Mouse (Mus musculus): ENCODE measurements around the gene Cpne7. TPM values are rescaled to one million over a fixed set of nuclear protein-coding genes. Genes with fewer than 3 reads are reported as not detected.
"Not testable (repeated sequence)": the region's sequence is repeated elsewhere in the genome, so short reads cannot be mapped to it uniquely, and the experiment has no call there.

The Cpne7 gene
- under 1 TPM; 0.31 to 0.73 TPM for total RNA-seq (2021)
- long read RNA-seq, experiment 1: 0 reads
- long read RNA-seq, experiment 2: 0 reads

DNA sequence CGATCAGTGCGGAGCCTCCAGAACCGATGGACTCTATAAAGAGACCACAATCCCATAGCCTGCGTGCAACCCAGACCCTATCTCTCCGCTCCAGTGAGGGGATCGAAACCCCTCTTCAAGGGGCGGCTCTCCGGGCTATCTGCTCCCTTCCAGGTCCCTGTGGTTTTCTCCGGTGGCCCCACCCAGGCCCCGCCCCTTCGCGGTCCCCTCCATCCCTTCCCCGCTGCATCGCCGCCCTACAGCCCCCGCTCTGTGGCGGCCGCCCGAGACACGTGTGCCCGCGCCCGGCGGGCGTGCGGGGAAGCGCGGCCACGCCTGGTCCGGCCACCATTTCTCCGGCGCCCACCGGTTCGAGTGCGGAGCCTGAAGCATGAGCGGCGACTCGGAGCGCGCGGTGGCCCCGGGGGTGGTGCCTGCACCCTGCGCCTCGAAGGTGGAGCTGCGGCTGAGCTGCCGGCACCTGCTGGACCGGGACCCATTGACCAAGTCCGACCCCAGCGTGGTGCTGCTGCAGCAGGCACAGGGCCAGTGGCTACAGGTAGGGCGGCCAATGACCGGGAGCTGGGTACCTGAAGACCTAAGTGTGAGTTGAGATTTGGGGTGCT lies at the start of gene Cpne7:
Gene Cpne7, plus strand, starts transcription at position 248 of the 605 bp plus-strand sequence.
- DNase-seq: no peak
- intact Hi-C loops (cut with DNase I; ENCODE audit: low total_unique reads): no loop called here

DNA sequence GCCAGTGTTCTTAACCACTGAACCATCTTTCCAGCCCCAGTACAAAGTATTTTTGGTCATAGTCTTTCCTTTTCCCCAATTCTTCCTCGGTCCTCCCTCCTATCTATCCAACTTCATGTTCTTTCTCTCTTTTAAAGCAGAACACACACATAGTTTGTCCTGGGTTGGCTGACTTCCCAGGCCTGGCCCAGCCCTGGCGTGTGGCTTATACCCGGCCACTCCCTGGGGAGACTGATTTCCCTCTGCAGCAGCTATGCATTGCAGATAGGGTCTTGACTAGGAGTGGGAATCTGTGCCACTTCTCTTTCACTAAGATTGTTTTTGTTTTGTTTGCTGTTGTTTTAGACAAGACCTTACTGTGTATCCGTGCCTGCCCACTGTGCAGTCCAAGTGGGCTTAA lies 46.0 kb upstream of the Cpne7 start:
- DNase-seq: no peak
- intact Hi-C loops (cut with DNase I; ENCODE audit: low total_unique reads): no loop called here

DNA sequence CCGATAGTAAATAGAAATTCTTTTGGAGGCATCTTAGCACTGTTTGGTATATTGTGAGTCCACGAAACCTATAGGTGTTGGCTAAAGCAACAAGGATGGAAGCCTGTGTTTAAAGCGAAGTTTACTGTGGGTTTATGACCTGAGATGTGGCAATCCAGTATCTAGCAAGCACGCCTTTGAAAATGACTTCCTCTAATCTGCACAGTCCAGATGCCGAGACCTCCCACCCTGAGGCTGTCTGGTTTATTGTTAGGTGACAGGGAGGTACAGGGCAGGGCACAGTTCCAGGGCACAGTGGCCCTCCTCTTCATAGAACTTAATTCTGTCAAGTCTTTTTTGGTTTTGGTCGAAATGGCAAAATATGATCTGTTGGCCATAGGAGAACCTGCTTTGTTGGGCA lies 40.0 kb upstream of the Cpne7 start:
- intact Hi-C loops (cut with DNase I; ENCODE audit: low total_unique reads): no loop called here
- DNase-seq: no peak

DNA sequence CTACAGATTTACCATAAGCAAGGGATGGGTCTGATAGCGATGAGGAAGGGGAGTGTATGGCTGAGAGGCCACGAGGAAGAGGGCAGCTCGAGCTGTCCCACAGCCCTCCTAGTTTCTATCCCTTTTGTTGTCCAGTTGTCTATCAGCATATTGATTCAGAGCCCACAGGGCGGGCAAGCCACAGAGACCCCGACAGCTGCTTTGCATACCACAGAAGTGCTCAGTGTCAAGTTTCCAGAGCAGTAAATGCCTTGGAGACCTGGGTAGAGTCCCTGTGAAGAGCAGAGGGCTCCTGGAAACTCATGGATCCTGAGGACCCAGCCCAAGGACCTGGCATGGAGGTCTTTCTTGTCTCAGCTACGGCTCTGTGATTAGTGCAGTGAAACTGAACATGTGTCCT lies 34.2 kb upstream of the Cpne7 start:
- DNase-seq: no peak
- intact Hi-C loops (cut with DNase I; ENCODE audit: low total_unique reads): no loop called here

DNA sequence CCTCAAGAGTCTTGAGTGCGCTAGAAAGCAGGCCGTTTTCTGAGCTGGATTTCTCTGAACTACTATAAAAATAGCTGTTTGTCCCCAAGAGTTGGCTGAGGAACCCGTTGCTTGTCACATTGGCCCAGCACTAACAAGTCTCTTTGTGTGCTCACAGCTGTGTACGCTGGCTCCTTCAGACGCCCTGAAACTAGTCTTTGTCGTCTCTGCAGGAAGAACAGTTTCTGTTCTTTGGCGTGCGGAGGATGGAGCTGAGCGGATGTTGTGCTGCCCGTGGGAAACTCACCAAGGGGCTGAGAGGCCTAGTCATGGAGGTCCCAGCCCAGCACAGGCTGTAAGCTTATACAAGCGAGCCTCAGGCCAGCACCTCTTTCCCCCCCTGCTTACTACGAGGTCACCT lies 33.6 kb upstream of the Cpne7 start:
- DNase-seq: no peak
- intact Hi-C loops (cut with DNase I; ENCODE audit: low total_unique reads): no loop called here

DNA sequence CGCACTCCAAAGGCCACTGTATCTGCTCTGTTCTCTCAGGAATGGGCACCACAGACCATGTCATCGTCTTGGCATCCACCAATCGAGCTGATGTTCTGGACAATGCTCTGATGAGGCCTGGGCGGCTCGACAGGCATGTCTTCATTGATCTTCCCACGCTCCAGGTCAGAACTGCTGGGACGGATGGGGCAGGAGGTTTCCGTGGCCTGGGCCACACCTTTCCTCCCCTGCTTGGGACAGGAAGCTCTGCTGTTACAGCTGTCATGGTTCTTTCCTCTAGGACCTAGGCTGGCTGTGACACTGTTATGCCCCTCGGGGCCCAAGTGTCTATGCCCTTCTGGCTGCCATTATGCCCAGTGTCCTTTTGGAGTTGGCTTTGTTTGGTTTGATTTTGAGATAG lies 29.9 kb upstream of the Cpne7 start:
- intact Hi-C loops (cut with DNase I; ENCODE audit: low total_unique reads): no loop called here
- DNase-seq: no peak

DNA sequence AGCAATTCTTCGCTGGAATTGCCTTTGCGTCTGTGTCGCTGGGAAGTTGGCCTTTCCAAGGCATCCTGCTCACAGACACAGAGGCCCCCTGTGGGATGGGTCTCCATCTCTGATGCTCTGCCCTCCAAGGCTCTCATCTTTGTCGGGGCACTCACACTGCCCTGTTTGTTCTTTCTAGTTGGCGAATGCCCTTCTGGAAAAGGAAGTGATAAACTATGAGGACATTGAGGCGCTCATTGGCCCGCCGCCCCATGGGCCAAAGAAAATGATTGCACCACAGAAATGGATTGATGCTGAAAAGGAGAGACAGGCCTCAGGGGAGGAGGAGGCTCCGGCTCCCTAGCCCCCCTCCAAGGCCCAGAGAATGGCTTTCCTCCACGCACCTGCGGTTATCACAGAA lies 20.0 kb upstream of the Cpne7 start:
- intact Hi-C loops (cut with DNase I; ENCODE audit: low total_unique reads): no loop called here
- no peak for DNase-seq

DNA sequence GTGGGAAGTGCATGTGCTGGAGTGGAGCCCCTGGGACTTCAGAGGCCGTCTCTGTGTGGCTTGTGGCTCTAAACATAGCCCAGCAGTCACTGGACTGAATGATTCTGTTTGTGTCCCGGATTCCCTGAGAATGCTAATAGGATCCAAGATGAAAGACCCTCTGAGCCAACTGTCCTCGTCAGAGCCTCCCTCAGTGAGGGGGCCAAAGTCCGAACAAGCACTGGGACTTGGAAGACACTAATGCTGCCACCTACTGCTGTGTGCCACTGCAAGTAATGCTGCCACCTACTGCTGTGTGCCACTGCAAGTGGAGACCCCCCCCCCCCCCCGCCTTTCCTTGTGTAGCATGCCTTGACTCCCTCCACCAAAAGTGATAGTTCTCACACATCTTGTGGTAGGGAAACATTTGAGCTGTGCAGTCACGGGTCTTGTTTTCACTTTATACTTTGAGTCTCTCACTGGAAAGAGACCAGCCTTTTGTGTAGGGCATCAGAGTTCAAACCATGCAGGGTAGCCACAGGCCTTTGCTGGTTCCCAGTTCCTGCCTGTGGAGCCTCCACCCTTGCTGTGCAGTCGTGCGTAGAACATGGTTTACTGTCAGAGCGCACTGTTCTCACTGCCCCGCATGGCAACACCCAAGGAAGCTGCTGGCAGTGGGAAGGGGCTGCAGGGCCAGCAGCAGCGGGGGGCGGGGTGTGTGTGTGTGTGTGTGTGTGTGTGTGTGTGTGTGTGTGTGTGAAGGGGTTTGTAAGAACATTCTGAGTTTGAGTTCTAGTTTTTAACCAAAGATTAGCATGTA lies 19.2 kb upstream of the Cpne7 start:
- DNase-seq: no peak
- intact Hi-C loops (cut with DNase I; ENCODE audit: low total_unique reads): no loop called here

DNA sequence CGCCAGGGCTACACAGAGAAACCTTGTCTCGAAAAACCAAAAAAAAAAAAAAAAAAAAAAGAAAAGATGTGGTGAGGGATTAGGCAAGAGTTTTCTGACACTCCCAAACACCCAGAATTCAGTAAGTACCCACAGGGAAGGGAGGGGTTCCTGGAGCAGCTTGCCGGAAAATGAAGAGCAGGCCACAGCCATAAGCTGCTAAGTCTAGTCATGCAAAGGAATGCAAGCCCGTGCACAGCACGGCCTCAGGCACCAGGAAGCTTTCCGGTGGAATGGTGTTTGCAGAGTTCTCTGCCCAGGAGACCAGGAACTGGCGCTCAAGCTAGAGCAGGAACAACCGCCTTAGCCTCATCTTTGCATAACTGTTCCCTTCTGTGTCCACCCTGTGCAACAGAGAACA lies 16.9 kb upstream of the Cpne7 start:
- intact Hi-C loops (cut with DNase I; ENCODE audit: low total_unique reads): no loop called here
- DNase-seq: no peak

DNA sequence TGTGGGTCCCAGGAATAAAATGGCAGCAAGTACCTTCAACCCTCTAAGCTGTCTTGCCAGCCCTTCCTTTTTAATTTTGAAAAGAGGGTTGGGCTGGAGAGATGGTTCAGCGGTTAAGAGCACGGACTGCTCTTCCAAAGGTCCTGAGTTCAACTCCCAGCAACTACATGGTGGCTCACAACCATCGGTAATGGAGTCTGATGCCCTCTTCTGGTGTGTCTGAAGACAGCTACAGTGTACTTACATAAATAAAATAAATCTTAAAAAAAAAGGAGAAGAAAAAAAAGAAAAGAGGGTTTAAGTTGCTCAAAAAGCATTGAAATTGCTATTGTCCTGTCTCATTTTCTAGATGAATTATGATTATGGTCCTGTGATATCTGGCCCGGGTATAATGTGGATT lies 15.9 kb upstream of the Cpne7 start:
- intact Hi-C loops (cut with DNase I; ENCODE audit: low total_unique reads): no loop called here
- no peak for DNase-seq

DNA sequence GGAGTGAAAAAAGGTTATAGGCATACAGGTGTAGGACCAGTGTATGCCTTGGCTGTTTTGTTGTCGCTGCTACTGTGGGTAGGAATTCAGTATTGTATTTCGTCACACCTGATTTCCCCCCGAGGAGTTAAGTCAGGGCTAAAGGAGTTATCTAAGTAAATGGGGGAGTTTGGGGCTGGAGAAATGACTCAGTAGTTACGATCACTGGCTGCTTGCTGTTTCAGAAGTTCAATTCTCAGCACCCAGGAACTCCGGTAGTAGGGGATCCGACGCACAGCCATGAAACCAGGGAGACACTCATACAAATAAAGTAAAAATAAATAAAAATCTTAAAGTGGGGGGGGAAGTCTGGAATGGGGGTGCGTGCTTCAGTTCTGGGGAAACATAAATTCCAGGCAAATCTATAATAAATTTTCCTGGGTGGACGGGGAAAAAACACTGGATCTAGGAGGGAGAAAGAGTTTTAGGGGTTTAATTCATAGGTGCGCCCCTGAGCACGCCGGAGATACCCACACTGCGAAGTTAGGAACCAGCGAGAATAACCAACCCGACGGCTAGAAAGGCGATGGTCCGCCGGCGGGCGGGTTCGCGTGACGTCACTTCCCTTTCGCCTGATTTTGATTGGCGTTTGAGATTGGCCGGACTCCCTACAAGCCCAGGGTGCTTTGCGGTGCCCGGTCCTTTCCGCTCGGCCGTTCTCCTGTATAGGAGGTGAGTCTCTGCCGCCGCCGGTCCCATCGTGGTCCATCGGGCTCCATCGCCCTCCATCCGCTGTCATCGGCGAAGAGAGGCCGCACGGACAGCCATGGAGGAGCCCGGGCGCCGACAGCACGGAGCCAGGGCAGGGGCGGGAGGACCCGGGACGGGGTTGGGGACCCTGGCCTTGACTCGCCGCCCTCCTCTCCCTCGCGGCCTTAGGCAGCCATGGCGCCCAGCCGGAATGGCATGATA lies 15.2 kb upstream of the Cpne7 start, which contains the start of gene Rpl13:
Gene Rpl13, plus strand, starts transcription at position 616 of the 951 bp plus-strand sequence.
- intact Hi-C loops (cut with DNase I; ENCODE audit: low total_unique reads): no loop called here
- peak; percentile 97 for DNase-seq

DNA sequence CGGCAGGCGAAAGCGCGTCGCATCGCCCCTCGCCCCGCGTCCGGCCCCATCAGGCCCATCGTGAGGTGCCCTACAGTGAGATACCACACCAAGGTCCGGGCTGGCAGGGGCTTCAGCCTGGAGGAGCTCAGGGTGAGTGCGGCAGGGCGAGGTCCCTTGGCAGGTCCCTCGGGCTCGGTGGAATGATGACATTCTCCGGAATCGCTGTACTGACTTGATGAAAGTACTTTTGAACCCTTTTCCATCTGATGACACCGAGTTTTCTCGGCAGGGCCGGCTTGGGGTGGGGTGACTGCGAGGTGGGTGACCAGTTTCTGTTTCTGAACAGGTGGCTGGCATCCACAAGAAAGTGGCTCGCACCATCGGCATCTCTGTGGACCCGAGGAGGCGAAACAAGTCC lies 14.3 kb upstream of the Cpne7 start:
- intact Hi-C loops (cut with DNase I; ENCODE audit: low total_unique reads); DNase-seq: not testable (repeated sequence)

DNA sequence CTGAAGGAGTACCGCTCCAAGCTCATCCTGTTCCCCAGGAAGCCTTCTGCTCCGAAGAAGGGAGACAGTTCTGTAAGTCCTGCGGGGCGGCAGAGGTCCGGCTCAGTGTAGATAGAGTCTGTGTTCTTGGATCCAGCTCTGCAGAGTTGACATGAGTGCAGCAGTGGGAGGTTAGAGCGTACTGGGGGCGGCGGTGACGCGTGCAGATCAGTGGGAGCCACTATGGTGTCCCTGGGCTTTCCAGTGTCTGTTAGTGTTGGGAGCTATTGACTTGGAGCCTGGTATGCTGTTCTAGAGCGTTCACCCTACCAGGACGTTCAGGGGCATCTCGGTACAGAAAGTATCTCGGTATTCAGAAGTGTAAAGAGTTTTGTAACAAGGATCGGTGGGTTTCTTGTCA lies 13.9 kb upstream of the Cpne7 start:
- intact Hi-C loops (cut with DNase I; ENCODE audit: low total_unique reads): no loop called here
- DNase-seq: no peak

DNA sequence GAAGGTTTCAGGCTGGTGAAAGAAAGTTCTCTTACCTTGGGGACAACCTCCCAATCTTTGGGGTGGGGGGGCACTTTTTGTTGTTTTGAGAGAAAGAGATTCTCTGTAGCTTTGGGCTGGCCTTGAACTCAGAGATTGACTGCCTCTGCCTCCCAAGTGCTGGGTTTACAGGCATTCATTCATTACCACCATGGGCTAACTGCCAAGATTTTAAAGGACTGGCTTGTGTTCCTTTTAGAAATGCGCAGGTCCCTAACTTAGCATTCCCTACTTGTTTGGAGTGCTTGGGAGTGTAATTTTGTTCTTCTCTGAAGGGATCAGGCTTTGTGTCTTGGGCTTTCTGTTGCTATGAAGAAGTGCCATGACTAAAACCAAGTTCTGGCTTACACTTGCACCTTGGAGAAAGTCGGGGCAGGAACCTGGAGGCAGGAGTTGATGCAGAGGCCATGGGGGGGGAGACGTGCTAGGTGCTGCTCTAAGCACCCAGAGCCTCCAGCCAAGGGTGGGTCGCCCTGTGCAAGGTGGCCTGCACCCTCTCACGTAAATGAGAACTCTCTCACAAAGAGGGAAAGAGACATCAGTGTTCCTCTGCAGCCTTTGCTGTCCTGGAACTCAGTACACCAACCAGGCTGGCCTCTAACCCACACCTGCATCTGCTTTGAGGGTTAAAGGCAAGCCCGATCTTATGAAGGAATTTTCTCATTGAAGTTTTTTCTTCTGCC lies 13.0 kb upstream of the Cpne7 start:
- intact Hi-C loops (cut with DNase I; ENCODE audit: low total_unique reads): no loop called here
- DNase-seq: no peak

DNA sequence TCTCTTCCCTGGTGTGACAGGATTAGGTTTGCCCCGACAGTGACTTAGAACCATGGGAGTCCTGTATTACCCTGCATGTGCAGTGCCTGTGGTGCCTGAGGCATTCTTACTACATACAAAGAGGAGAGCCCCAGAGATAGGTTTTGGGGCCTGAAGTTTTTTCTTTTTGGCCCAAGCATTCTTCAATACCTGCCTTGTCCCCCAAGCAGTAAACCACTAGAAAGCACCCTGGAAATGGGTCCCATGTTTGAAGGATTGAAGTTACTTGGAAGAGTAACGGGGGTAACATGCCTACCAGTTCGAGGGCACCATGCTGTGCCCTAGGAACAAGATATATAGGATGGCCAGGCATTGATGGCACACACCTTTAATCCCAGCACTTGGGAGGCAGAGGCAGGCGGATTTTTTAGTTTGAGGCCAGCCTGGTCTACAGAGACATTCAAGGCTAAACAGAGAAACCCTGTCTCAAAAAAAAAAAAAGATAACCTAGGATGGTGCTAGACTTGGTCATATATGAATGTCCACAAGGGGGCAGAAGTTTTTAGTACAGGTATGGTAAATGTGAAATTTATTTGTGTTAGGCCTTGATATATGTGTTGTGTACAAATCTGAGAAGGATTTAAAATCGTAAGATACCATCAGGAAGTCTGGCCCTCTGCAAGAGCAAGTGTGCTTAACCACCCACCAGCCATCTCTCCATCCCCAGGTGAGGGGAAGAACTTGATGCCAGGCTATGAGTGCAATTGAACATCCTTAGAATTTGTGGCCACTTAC lies 11.4 kb upstream of the Cpne7 start:
- intact Hi-C loops (cut with DNase I; ENCODE audit: low total_unique reads): loop anchor here (5.0 kb wide), 1 partner anchor 97 kb away; no protein-coding TSS in a partner anchor
- no peak for DNase-seq

DNA sequence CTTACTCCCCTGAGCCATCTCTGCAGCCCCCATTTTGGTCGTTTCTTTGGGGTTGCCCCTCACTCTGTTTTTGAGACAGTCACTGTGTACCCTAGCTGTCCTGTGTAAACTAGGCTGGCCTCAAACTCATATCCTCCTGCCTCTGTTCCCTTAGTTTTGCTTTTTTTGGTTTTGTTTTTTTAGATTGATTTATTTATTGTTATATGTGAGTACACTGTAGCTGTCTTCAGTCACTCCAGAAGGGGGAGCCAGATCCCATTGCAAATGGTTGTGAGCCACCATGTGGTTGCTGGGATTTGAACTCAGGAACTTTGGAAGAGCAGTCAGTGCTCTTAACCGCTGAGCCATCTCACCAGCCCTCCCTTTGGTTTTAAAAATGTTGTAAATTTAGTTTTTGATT lies 10.6 kb upstream of the Cpne7 start:
- DNase-seq: no peak
- intact Hi-C loops (cut with DNase I; ENCODE audit: low total_unique reads): loop anchor here (5.0 kb wide), 1 partner anchor 96 kb away; no protein-coding TSS in a partner anchor

DNA sequence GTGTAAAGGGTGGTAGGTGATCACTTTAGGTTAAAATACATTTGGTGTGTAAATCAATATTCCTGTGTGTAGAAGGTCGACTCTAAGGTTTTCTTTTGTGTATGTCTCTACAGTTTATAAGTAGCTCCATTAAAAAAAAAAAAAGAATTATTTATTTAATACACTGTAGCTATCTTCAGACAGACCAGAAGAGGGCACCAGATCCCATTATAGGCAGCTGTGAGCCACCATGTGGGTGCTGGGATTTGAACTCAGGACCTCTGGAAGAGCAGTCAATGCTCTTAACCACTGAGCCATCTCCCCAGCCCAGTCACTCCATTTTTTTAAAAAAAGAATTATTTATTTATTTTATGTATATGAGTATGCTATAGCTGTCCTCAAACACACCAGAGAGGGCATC lies 9.2 kb upstream of the Cpne7 start:
- no peak for DNase-seq
- intact Hi-C loops (cut with DNase I; ENCODE audit: low total_unique reads): loop anchor here (2.0 to 5.0 kb wide), 2 partner anchors 51 to 94 kb away; partner anchors contain the start of gene Sult5a1

DNA sequence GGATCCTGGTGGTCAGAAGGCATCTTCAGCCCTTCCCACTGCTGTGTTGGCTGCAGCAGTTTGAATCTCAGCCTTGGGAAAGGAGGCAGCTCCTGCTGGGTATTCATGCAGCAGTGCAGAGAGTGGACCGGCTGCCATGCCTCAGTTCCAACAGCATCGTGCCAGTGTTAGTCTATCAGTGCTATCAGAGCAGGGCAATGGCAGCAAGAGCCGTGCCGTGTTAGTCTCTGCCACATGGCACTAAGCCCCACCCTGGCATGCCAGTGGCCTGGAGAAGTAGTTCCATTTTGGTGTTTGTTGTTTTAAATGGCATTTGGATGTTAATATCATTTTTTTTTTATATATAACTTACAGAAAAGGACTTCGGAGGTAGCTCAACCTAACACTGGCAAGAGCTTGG lies 8.2 kb upstream of the Cpne7 start:
- no peak for DNase-seq
- intact Hi-C loops (cut with DNase I; ENCODE audit: low total_unique reads): loop anchor here (2.0 to 5.0 kb wide), 2 partner anchors 50 to 93 kb away; partner anchors contain the start of gene Sult5a1
